Mouse (Mus musculus): ENCODE measurements around the gene Gpatch2l. TPM values are rescaled to one million over a fixed set of nuclear protein-coding genes. Genes with fewer than 3 reads are reported as not detected.

Gpatch2l gene
- polyA plus RNA-seq, 1 experiment from 2014 or later: 10.7 TPM

DNA sequence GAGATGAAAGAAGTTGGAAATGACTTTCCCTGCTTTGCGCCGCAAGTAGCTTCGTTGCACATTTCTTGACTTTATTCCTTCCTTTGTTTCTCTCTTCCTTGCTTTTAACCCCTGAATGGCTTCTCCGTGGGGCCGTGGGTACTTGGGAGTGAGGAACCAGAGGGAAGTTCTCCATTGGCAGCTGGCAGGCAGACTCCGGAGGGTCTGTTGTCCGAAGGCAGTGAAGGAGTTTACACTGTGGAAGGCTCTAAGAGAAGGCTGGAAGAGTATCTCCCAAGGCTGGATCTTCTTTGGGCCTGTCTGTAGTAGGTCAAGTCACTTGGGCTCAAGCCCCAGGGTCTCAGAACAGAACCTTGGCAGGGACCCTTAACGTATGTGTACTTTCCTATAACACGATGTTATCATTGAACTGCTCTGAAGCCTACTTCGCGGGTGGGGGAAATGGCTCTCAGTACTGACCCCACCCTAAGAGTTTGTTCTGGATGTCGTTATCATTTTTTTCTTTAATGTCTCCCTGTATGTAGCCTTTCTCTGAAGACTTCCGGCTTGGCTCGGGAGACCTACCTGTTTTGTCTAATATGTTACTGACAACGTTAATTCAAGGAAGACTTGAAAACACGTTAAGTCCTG, 20.5 kb upstream of the Gpatch2l start:
- ATAC-seq (replicated peaks; ENCODE audit: insufficient number of reproducible peaks, insufficient read depth, low FRiP score, low read depth): no peak

GRCm38 (mm10) chr12:86234295-86234694, 7.4 kb upstream of the Gpatch2l start:
- Histone ChIP-seq H3K27me3 (no peaks in the 10 kb centered on the region), H3K9ac (no peak overlapping the region), H3K4me1 (replicated peaks) (no peaks in the 10 kb centered on the region), H3K27ac (no peak overlapping the region), H3K36me3 (no peaks in the 10 kb centered on the region), H3K4me3 (no peak overlapping the region), H3K9me3 (replicated peaks) (no peaks in the 10 kb centered on the region), H3K4me2 (no peak overlapping the region)
- WGBS: 50% methylated on average over 4 of the region's 4 CpGs
- no peak for ATAC-seq (replicated peaks; ENCODE audit: insufficient number of reproducible peaks, insufficient read depth, low FRiP score, low read depth)

More for the DNA sequence above, 20.5 kb upstream of the Gpatch2l start:
- H3K27me3 ChIP-seq: peaks cover 39% of the 10 kb centered on the region
- H3K27ac ChIP-seq: no peak overlapping the region
- H3K4me1 ChIP-seq (replicated peaks): peaks cover 16% of the 10 kb centered on the region
- no peaks in the 10 kb centered on the region for H3K9me3 ChIP-seq (replicated peaks)
- WGBS: 39% methylated on average over 16 of the region's 16 CpGs
- H3K36me3 ChIP-seq: no peaks in the 10 kb centered on the region
- peak overlapping the region; percentile 79 for H3K4me2 ChIP-seq
- no peak overlapping the region for H3K9ac ChIP-seq
- H3K4me3 ChIP-seq: peak overlapping the region; percentile 44

DNA sequence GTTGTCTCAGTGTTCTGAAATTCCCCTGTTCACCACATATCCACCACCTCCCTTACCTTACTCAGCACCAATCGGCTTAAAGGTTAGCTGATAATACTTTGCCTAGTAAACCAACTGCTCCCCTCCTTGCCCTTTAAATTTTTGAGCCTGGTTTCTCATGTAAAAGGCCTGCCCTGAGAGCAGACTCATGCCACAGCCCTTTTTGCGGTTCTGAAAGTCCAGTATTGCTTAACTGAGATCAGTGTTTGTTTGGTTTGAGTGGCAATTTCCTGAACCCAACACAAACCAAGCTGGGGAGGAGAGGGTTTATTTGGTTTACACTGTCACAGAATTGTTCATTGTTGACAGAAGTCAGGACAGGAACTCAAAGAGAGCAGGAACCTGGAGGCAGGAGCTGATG, 2.9 kb upstream of the Gpatch2l start:
- Histone ChIP-seq H3K4me2 (no peak overlapping the region), H3K4me1 (replicated peaks) (peaks cover 10% of the 10 kb centered on the region), H3K27ac (no peak overlapping the region), H3K27me3 (no peaks in the 10 kb centered on the region), H3K9me3 (replicated peaks) (no peaks in the 10 kb centered on the region), H3K4me3 (no peak overlapping the region), H3K9ac (no peak overlapping the region), H3K36me3 (no peaks in the 10 kb centered on the region)
- ATAC-seq (replicated peaks; ENCODE audit: insufficient number of reproducible peaks, insufficient read depth, low FRiP score, low read depth): no peak
- WGBS: 62% methylated on average over 2 of the region's 2 CpGs

- Histone ChIP-seq H3K9me3 (replicated peaks) (no peaks in the 10 kb centered on the region), H3K4me2 (peak overlapping the region; percentile 89), H3K36me3 (peaks cover 14% of the 10 kb centered on the region), H3K4me1 (replicated peaks) (peaks cover 25% of the 10 kb centered on the region), H3K4me3 (peak overlapping the region; percentile 95), H3K27ac (peak overlapping the region; percentile 88; the same call in 1 of the 2 replicates), H3K9ac (peak overlapping the region; percentile 94), H3K27me3 (no peaks in the 10 kb centered on the region)
- ATAC-seq (replicated peaks; ENCODE audit: insufficient number of reproducible peaks, insufficient read depth, low FRiP score, low read depth): no peak
- WGBS: 5% methylated on average over 7 of the region's 7 CpGs
These were observed 905 bp downstream of the Gpatch2l start for GRCm38 (mm10) chr12:86242563-86242962.

DNA sequence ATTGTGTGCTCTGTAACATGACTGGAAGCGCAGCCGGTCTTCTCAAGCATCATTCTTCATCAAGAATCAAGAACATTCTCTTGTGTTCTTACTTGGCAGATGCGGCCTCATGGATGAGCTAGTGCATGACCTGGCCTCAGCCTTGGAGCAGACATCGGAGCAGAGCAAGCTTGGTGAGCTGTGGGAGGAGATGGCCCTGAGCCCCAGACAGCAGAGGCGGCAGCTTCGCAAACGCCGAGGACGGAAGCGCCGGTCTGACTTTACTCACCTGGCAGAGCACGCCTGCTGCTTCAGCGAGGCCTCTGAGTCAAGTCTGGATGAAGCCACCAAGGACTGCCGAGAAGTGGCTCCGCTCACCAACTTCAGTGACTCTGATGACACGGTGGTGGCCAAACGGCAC, 2.3 kb downstream of the Gpatch2l start:
- WGBS: 92% methylated on average over 17 of the region's 17 CpGs
- H3K9ac ChIP-seq: no peak overlapping the region
- peaks cover 14% of the 10 kb centered on the region for H3K36me3 ChIP-seq
- H3K4me3 ChIP-seq: no peak overlapping the region
- H3K27ac ChIP-seq: no peak overlapping the region
- no peaks in the 10 kb centered on the region for H3K9me3 ChIP-seq (replicated peaks)
- no peak overlapping the region for H3K4me2 ChIP-seq
- H3K4me1 ChIP-seq (replicated peaks): peaks cover 32% of the 10 kb centered on the region
- ATAC-seq (replicated peaks; ENCODE audit: insufficient number of reproducible peaks, insufficient read depth, low FRiP score, low read depth): no peak
- no peaks in the 10 kb centered on the region for H3K27me3 ChIP-seq

DNA sequence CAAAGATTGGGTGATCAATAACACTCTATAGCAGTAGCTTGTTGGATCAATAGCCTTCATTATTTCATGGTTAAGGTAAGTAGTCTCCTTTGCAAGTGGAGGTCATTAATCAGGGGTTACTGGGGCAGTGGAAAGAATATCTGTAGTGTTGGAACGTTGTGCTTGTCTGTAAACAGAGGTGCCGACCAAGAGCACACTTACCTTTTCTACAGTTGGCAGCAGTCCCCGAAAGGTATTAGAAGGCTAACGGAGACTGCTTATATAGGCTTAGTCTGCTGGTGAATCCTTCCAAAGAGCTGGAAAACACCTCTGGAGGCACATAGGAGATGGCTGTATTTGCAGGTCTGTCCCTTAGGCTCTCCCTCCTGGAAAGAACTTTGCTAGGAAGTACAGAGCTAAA, 8.5 kb downstream of the Gpatch2l start:
- H3K4me3 ChIP-seq: no peak overlapping the region
- no peaks in the 10 kb centered on the region for H3K9me3 ChIP-seq (replicated peaks)
- peaks cover 1% of the 10 kb centered on the region; the same call in 1 of the 2 replicates for H3K36me3 ChIP-seq
- H3K27ac ChIP-seq: no peak overlapping the region
- no peak for ATAC-seq (replicated peaks; ENCODE audit: insufficient number of reproducible peaks, insufficient read depth, low FRiP score, low read depth)
- peaks cover 11% of the 10 kb centered on the region for H3K4me1 ChIP-seq (replicated peaks)
- H3K27me3 ChIP-seq: no peaks in the 10 kb centered on the region
- 65% methylated on average over 4 of the region's 4 CpGs for whole genome bisulfite sequencing
- H3K4me2 ChIP-seq: no peak overlapping the region
- H3K9ac ChIP-seq: no peak overlapping the region

DNA sequence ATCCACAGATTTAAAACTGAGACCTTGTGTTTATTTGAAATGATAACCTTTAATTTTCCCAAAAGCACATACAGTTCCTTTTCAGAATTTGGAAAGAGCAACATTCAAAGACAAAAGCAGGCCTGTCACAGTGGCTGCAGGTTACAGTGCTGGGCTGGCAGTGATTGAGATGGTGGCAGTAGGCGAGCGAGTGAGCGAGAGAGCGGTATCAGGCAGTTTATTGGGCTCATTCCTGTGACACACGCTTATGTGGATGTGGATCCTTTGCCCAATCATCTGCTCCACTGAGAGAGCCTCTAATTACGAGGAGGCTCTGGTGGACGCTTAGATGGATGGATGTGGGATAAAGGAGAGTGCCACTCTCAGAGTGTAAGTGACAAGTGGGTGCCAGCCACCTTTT, 13.3 kb downstream of the Gpatch2l start:
- no peak overlapping the region for H3K9ac ChIP-seq
- peaks cover 14% of the 10 kb centered on the region for H3K4me1 ChIP-seq (replicated peaks)
- H3K9me3 ChIP-seq (replicated peaks): no peaks in the 10 kb centered on the region
- H3K27ac ChIP-seq: no peak overlapping the region
- H3K36me3 ChIP-seq: peaks cover 9% of the 10 kb centered on the region; the same call in 1 of the 2 replicates
- H3K4me2 ChIP-seq: no peak overlapping the region
- no peaks in the 10 kb centered on the region for H3K27me3 ChIP-seq
- WGBS: 88% methylated on average over 7 of the region's 7 CpGs
- H3K4me3 ChIP-seq: no peak overlapping the region
- ATAC-seq (replicated peaks; ENCODE audit: insufficient number of reproducible peaks, insufficient read depth, low FRiP score, low read depth): no peak

DNA sequence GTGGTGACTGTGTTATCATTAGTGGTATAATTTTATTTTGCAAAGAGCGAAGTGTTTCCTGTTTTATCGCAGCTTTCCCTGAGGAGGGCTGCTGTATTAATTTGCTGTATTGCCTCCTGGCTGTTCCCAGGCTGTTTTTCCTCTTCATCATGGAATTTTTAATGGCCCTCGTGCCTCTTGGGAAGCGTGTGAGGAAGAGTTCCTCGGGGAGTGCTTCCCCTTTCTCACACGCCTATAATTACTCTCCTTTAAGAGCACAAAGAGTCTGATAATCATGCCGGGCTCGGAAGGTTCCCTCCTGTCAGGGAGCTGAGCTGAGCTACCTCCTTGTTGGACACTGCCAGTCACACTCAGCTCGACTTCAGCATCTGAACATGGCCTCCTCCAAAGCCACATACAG, 30.0 kb downstream of the Gpatch2l start:
- Histone ChIP-seq H3K9me3 (replicated peaks) (no peaks in the 10 kb centered on the region), H3K4me3 (no peak overlapping the region), H3K9ac (no peak overlapping the region), H3K27me3 (no peaks in the 10 kb centered on the region), H3K36me3 (peaks cover 34% of the 10 kb centered on the region), H3K27ac (no peak overlapping the region), H3K4me2 (no peak overlapping the region), H3K4me1 (replicated peaks) (peaks cover 5% of the 10 kb centered on the region)
- ATAC-seq (replicated peaks; ENCODE audit: insufficient number of reproducible peaks, insufficient read depth, low FRiP score, low read depth): no peak
- 66% methylated on average over 9 of the region's 9 CpGs for WGBS

- H3K4me1 ChIP-seq (replicated peaks): peaks cover 5% of the 10 kb centered on the region
- H3K36me3 ChIP-seq: peaks cover 27% of the 10 kb centered on the region
- H3K27me3 ChIP-seq: no peaks in the 10 kb centered on the region
- H3K4me3 ChIP-seq: no peak overlapping the region
- no peak for ATAC-seq (replicated peaks; ENCODE audit: insufficient number of reproducible peaks, insufficient read depth, low FRiP score, low read depth)
- WGBS: 60% methylated on average over 2 of the region's 2 CpGs
- H3K9ac ChIP-seq: no peak overlapping the region
- no peak overlapping the region for H3K27ac ChIP-seq
- H3K4me2 ChIP-seq: no peak overlapping the region
- H3K9me3 ChIP-seq (replicated peaks): no peaks in the 10 kb centered on the region
These were observed 32.6 kb downstream of the Gpatch2l start for GRCm38 (mm10) chr12:86274246-86274645.

DNA sequence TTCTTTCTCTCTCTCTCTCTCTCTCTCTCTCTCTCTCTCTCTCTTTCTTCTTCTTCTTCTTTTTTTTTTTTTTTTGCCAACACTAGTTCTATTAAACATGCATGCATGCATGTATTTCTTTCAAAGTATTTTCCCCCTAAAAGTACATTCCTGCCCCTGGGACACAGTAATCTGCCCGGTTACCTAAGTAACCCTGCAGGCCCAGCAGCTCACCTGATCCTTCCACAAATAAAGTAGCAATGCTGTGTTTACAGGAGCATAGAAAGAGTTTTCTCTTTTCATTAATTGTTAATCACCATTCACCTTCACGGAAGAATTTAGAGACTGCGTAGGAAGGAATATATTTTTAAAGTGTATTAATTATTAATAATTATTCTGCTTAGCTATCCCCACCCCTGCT, 34.1 kb downstream of the Gpatch2l start:
- no peaks in the 10 kb centered on the region for H3K9me3 ChIP-seq (replicated peaks)
- no peak overlapping the region for H3K4me3 ChIP-seq
- H3K36me3 ChIP-seq: peaks cover 15% of the 10 kb centered on the region; the same call in 1 of the 2 replicates
- H3K4me2 ChIP-seq: no peak overlapping the region
- H3K9ac ChIP-seq: no peak overlapping the region
- no peak for ATAC-seq (replicated peaks; ENCODE audit: insufficient number of reproducible peaks, insufficient read depth, low FRiP score, low read depth)
- peaks cover 5% of the 10 kb centered on the region for H3K4me1 ChIP-seq (replicated peaks)
- H3K27ac ChIP-seq: no peak overlapping the region
- 90% methylated on average over 3 of the region's 3 CpGs for WGBS
- H3K27me3 ChIP-seq: no peaks in the 10 kb centered on the region

GRCm38 (mm10) chr12:86276463-86276862, 34.8 kb downstream of the Gpatch2l start:
- Histone ChIP-seq H3K4me3 (no peak overlapping the region), H3K27ac (no peak overlapping the region), H3K9me3 (replicated peaks) (no peaks in the 10 kb centered on the region), H3K27me3 (no peaks in the 10 kb centered on the region), H3K9ac (no peak overlapping the region), H3K36me3 (peaks cover 19% of the 10 kb centered on the region; the same call in 1 of the 2 replicates), H3K4me1 (replicated peaks) (peaks cover 5% of the 10 kb centered on the region), H3K4me2 (no peak overlapping the region)
- WGBS: 41% methylated on average over 2 of the region's 2 CpGs
- no peak for ATAC-seq (replicated peaks; ENCODE audit: insufficient number of reproducible peaks, insufficient read depth, low FRiP score, low read depth)

DNA sequence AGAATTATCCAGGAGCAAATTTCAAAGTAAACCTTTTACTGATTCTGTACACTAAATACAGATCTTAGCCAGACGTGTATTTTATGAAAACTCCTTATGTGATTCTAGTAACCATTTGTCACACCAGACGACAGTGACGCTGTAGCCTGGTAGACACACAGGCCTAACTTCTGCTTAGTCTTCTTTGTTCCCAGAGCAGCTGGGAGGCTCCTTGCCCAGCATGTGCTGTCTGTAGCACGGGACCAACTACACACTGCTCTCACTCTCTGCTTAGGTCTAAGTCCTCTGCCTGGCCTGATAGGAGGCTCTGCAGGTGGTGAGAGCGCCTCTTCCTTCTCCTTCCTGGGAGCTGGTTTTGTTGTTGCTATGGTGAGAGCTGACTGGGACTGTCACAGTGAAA, 35.2 kb downstream of the Gpatch2l start:
- ATAC-seq (replicated peaks; ENCODE audit: insufficient number of reproducible peaks, insufficient read depth, low FRiP score, low read depth): no peak
- peaks cover 5% of the 10 kb centered on the region for H3K4me1 ChIP-seq (replicated peaks)
- no peak overlapping the region for H3K4me2 ChIP-seq
- no peaks in the 10 kb centered on the region for H3K27me3 ChIP-seq
- no peaks in the 10 kb centered on the region for H3K9me3 ChIP-seq (replicated peaks)
- no peak overlapping the region for H3K4me3 ChIP-seq
- H3K9ac ChIP-seq: no peak overlapping the region
- H3K27ac ChIP-seq: no peak overlapping the region
- WGBS: 61% methylated on average over 5 of the region's 5 CpGs
- H3K36me3 ChIP-seq: peaks cover 21% of the 10 kb centered on the region; the same call in 1 of the 2 replicates

All from heart, embryonic 15.5 days (tissue).